Mouse (Mus musculus) layer of hippocampus, adult 2 months (tissue): ENCODE measurements around the gene Tmprss5. TPM values are rescaled to one million over a fixed set of nuclear protein-coding genes. Genes with fewer than 3 reads are reported as not detected.

Experiments
- DNase-seq, 2 experiments: peaks; one replicate each; pipeline ENCODE4 v3.0.0; 2022; ENCODE audit warnings: low spot score in 2 of 2
- H3K27ac ChIP-seq: fragments of 200-600 bp; 2 replicates; pipeline ENCODE4 v1.8.1; 2022
- H3K4me3 ChIP-seq: fragments of 200-600 bp; 2 replicates; pipeline ENCODE4 v1.8.1; 2022; ENCODE audit warnings: mild to moderate bottlenecking
- CTCF ChIP-seq: fragments of 200-600 bp; conservative IDR thresholded peaks from 2 replicates; pipeline ENCODE4 v1.8.1; 2022; ENCODE audit warnings: antibody characterized with exemption, mild to moderate bottlenecking, moderate library complexity
- total RNA-seq, 2 experiments: library from RNA; stranded (reverse); gene quantifications; 2 replicates each; pipeline ENCODE4 v1.2.3; 2021

Tmprss5 gene
- total RNA-seq, 2 experiments from 2014 or later, result 0.66 to 1.2 TPM

DNA sequence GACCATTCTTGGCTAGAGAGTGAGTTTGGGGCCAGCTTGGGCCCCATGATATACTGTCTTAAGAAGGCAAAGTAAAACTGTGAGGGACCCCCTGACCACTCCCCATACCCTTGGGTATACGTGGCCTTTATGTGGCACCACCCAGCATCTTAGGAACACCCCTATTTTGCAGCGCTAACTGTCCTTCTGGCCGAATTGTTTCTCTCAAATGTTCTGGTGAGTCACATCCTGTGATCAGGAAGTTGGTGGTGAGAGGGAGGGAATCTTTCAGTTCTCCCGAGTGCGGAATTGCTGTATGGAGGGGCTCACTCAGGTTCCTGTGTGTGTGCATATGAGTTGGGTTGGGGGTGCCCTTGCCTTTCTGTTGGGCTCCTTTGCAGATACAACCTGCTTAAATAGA lies 30.2 kb downstream of the Tmprss5 start:
- TF ChIP-seq CTCF, result no peak

DNA sequence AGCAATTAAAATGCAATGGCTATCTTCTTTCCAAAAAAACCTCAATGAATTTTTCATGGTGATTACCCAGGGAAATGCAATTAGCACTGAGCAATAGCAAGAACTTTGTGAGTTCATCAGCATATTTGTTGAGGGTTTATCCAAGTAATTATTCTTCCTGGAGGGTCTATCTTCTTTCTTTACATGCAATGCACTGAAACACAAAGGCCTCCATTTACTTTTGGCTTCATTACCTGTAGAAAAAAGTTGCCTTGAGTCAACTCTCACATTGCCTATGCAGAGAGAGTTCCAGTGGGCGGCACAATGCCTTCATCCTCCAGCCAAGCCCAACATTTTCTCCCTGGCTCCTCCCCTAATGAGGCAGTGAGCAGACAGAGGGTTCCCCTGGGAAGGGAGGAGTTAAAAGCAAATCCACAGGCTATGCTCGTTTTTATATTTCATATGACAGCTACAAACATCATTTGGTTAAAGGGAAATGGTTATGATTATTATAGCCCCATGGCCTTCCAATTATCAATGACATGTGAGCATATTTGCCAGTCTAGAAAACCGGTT lies 37.3 kb downstream of the Tmprss5 start:
- no peak for DNase-seq
- no peak for TF ChIP-seq CTCF
- H3K27ac ChIP-seq, result no peak overlapping the region

More for the DNA sequence above, 30.2 kb downstream of the Tmprss5 start:
- no peak for DNase-seq
- no peak overlapping the region for H3K4me3 ChIP-seq
- no peak overlapping the region for H3K27ac ChIP-seq

DNA sequence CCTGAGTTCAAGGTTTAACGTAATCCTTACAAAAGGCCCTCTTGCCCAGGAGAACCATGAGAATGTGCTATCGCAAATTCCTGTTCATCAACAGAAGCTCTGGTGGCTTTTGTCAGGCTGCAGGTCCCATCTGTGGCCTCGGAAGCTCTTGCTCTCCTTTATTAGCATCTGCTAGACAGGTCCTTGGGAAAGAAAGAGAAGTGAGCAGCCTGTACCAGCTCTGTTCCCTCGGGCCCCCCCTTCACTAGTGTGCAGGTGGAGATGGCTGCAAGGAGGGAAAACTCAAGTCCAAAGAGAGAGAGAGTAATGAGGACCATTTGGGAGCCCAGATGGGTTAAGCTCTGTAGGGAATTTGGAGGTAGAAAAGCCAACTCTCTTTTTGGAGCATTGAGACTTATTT lies 38.7 kb downstream of the Tmprss5 start:
- Histone ChIP-seq H3K27ac (no peak overlapping the region), H3K4me3 (no peak overlapping the region)
- no peak for DNase-seq
- TF ChIP-seq CTCF, result no peak

More for the DNA sequence above, 37.3 kb downstream of the Tmprss5 start:
- H3K4me3 ChIP-seq, result no peak overlapping the region

DNA sequence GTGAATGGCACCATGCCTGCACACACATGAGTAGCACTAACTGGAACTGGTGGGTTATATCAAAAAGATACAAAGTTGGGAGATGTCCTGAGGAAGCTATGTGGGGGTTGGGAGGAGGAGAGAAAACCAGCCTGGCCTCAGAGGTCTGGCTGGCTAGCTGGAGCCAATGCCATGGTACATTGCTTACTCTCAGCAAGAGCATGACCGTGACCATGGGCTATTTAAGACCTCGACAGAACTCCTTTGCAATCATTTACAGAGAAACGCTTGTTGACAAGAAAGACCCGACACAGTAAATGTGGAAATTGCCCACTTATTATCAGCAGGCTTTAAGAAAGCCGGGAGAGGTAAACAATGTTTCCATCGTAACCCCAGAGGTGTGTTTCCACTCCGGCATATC lies 44.6 kb downstream of the Tmprss5 start:
- Histone ChIP-seq H3K27ac (no peak overlapping the region), H3K4me3 (no peak overlapping the region)
- DNase-seq, result no peak
- TF ChIP-seq CTCF, result no peak

DNA sequence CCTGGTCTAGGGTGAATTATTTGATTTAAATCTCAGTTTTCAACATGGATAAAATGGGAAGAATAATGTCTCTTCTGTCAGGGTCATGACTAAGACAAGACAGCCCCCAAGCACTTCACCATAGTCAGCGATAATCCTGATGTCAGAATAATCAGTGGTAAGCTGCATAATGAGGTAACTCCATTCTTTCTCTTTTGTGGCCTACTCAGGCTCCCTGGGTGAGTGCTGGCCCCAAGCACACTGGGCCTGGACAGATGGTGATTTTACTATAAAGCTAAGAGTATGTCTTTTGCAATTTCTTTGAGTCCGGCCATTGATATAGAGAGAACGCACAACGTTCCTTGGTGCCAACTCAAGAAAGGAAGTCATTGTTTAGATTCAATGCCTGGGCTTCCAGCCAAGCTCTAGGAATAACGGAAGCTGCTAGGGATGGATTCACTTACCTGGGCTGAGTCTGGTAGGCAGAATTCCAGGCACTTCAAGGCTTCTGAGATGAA lies 49.5 kb downstream of the Tmprss5 start:
- H3K27ac ChIP-seq, result no peak overlapping the region
- no peak for TF ChIP-seq CTCF
- DNase-seq, result no peak
- H3K4me3 ChIP-seq, result no peak overlapping the region

DNA sequence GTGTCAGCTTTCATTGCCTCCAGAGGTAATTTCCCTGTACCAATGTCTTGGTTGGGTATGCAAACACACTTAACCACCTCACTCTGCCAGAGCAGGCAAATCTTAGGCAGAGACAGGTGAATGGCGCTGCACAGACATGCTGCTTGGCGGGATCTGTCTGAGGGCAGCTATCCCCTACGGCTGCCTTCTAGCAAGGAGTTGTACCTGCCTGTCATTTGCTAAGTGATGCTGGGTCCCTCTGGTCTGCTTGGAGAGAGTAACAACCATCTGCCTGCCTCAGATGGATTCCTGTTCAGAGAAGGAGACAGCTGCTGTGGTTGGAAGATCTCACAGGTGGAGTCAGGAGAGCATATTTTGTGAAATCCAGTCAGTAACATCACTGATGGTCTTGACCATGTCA lies 62.8 kb downstream of the Tmprss5 start:
- no peak for TF ChIP-seq CTCF
- no peak for DNase-seq
- no peak overlapping the region for H3K27ac ChIP-seq
- no peak overlapping the region for H3K4me3 ChIP-seq

DNA sequence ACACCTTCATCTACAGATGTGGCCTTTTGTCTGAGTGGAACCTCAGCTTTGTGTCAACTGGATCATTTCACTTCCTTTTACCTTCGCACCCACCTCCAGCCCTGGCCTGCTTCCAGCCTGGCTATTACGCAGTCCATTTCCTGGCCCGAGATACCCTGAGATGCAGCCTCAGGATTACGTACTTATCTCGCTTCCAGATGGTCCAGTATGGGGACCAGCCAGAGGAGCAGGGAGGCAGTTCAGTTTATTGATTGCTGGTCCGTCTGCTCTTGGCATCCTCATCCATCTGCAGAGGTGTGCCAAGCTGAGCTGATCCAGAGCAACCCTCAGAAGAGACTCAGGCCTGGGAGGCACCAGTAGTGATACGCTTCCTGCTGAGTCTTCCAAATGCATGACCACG lies 64.7 kb downstream of the Tmprss5 start:
- no peak for TF ChIP-seq CTCF
- Histone ChIP-seq H3K4me3 (no peak overlapping the region), H3K27ac (no peak overlapping the region)
- no peak for DNase-seq

DNA sequence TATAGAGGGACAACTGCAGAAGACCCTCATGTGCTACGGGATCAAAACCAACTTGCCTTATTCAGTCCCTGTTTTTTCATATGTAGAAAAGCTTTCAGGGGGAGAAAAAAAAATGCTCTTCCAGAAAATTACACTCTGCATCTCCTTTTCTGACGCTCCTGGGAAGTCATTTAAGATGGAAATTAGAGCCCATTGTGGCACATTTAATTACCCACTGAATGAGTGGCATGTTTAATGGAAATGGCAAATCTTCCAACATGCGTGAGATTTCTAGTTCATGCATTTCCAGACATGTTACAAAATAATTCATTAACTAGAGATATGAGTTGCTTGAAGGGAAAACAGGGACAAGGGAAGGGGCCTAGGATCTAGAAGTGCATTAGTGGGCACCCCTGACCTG lies 66.0 kb downstream of the Tmprss5 start:
- no peak for TF ChIP-seq CTCF
- no peak overlapping the region for H3K4me3 ChIP-seq
- no peak for DNase-seq
- H3K27ac ChIP-seq, result no peak overlapping the region

Other genes starting within 250 kb of the Tmprss5 start
- 100 to 1,000 TPM; 143 to 149 TPM for gene Zbtb16, start 245.0 kb upstream of the Tmprss5 start, total RNA-seq
- 10 to 100 TPM; 12.8 to 14.0 TPM for gene Htr3a, start 170.2 kb upstream of the Tmprss5 start, total RNA-seq
- gene Htr3b, start 116.3 kb upstream of the Tmprss5 start, total RNA-seq, result not detected
- gene Usp28, start 95.9 kb upstream of the Tmprss5 start, total RNA-seq, result 10 to 100 TPM; 33.7 to 34.5 TPM
- gene Zw10, start 25.6 kb upstream of the Tmprss5 start, total RNA-seq, result 10 to 100 TPM; 17.3 to 17.9 TPM
- not detected for gene Gm4894, start 169.3 kb downstream of the Tmprss5 start, total RNA-seq